Mouse (Mus musculus): ENCODE measurements at regions not wholly inside any gene's neighbourhood (a gene's known extent, or its start where the extent isn't known, plus 50 kb on each side); places are given as distances from the start of the nearest gene placed in this dataset.

GRCm38 (mm10) chr4:55594699-55595098 lies 62.4 kb upstream of the Klf4 start:
- no peak for TF ChIP-seq GATA1 (IDR thresholded peaks at IDR 0.05; ENCODE audit: borderline replicate concordance, low read length)
- no peak for TF ChIP-seq FLI1 (IDR thresholded peaks at IDR 0.05; ENCODE audit: low read length)
